Mouse (Mus musculus) kidney, postnatal 4 days (tissue): Measurements from ENCODE around the gene Aff3.

Experiments used
- DNase-seq, 2 experiments: peaks; one replicate each; pipeline ENCODE4 v3.0.0; 2021; ENCODE audit warnings: mixed read lengths in 2 of 2

The Aff3 gene

DNA sequence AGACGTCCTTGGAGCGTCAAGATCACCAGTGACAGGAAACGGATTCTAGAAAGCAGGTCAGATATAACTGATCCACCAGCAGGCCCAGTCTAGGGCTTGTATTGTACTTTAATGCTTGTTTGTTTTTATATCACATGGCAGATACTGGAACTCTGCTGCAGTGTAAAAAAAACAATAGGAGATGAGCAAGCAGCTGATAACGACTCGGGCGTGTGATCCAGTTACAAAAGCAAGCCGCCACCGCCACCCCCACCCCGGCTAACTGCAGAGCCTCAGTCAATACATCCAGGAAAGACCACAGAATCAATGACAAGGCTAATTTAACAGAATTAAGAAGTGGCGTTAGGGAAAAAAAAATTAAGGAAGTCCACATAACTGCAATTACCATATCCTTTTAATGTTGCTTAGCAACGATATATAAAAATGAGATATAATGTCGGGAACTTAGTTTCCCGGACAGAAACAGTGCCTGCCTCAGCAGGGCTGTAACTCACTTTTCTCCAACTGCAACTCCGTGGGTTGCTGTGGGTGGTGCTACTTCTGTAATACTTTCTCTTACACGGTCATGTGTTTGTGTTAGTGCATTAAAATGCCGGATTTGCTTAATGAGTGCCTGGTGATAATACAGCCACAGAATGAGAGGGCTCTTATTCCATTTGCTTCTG, 280.2 kb downstream of the Aff3 start:
- no peak for DNase-seq

GRCm38 (mm10) chr1:38384010-38384409, 280.7 kb downstream of the Aff3 start:
- no peak for DNase-seq

- DNase-seq: no peak
Observed at GRCm38 (mm10) chr1:38382683-38383082, 282.1 kb downstream of the Aff3 start.

- DNase-seq: no peak
Observed at GRCm38 (mm10) chr1:38377930-38378329, 286.8 kb downstream of the Aff3 start.

DNA sequence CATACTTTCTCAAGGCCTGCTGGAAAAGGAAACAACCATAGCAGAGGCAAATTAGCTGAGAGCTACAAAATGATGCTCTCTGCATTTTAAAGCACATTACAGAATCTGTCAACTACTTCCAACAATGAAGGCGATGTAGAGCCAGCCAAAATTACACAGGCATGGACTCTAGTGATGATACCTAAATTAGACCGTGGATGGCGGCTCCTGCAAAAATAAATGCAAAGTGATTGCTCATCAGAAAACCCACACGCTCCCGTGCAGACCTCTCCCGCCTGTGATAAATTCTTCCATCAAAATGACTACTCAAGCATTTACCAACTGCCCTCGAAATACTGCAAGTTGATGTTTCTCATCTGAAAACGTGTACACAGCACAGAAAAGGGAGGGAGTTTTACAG, 295.6 kb downstream of the Aff3 start:
- no peak for DNase-seq

- no peak for DNase-seq
Observed at GRCm38 (mm10) chr1:38368081-38368689, 296.6 kb downstream of the Aff3 start.

DNA sequence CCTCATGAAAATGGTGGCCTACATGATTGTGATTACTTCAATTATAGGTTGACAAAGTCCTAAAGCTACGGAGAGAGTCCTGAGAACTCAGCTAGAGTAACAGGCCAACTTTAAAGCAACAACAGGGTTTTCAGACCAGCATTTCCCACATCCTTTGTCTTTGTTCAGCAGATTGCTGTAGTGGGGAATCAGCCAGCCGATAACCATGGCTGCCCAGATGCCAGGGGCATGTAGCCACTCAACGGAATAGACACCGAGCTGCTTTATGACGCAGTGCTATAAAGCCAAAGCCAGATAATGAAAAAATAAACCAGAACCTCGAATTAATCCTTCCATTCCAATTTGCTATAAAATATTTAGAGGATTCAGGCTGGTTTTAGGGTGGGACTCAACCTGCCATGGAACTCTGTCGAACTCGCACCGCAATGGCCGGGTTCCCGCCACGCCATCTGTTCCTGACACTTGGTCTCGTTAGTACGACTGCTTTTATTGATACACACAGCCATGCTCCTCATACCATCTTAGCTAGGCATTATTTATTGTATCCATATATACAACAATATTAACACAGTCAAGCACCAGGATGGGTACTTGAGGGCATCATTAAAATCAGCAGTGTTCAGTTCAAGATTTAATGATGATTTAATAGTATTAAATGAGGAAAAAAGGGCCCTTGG, 297.2 kb downstream of the Aff3 start:
- DNase-seq: no peak

- DNase-seq: no peak
Observed at GRCm38 (mm10) chr1:38363856-38364255, 300.9 kb downstream of the Aff3 start.

DNA sequence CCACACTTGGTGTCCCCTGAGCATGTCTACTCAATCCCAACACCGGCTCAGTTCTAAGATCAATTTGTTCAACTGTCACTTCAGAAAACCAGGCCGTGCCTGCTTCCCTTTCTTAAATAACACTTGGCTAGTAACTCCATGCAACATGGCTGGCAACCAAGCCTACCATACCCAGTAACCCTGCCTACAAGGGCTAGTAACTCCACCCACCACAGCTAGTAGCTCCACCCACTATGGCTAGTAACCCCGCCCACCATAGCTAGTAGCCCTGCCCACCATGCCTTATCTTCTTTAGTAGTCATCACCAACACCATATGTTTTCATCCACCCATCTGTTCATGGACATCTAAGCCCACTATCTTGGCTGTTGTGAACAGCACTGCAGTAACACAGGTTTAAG, 302.5 kb downstream of the Aff3 start:
- DNase-seq: no peak

GRCm38 (mm10) chr1:38358797-38359349, 305.9 kb downstream of the Aff3 start:
- peak; percentile 18 to 47 for DNase-seq

GRCm38 (mm10) chr1:38357933-38358796, 306.6 kb downstream of the Aff3 start:
- DNase-seq: peak; percentile 47 to 50

- DNase-seq: no peak
Observed at GRCm38 (mm10) chr1:38354585-38354984, 310.2 kb downstream of the Aff3 start.

- no peak for DNase-seq
Observed at GRCm38 (mm10) chr1:38347346-38347745, 317.4 kb downstream of the Aff3 start.

- DNase-seq: no peak
Observed at GRCm38 (mm10) chr1:38334206-38334605, 330.5 kb downstream of the Aff3 start.

GRCm38 (mm10) chr1:38332919-38333318, 331.8 kb downstream of the Aff3 start:
- no peak for DNase-seq

GRCm38 (mm10) chr1:38324206-38324605, 340.5 kb downstream of the Aff3 start:
- DNase-seq: no peak

DNA sequence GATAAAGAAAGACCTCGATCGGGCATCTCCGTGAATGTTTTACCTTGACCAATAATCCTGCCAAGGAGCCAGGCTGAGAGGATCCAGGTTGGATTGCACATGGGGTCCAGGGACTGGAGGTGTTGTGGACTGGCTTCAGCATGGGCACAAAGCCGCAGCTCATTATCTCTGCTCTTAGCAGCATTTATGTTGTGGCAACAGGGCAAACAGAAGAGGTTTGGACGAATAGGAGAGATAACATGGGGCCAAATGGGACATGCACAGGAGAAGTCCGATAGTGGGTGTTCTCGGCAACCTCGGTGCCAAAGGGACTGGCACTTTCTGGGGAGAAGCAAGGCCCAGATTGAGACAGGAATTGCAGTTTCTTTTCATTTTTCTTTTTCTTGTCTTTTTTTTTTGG, 342.9 kb downstream of the Aff3 start:
- no peak for DNase-seq

DNA sequence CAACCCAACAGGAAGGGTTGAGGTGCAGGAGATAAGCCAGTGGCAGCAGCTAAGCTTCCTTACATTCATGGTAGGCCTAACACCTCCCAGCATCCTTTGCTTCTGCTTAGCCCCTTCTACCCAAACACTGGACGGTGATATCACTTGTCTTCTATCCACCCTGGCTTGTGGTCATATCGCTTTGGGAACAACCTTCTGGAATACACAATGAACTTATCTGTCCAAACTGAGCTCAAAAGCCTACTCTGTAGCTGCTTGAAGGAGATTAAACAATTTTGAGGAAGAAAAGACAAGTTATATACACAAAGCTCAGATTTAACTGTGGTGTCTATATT, 343.8 kb downstream of the Aff3 start:
- no peak for DNase-seq

GRCm38 (mm10) chr1:38320126-38320970, 344.4 kb downstream of the Aff3 start:
- DNase-seq: no peak

GRCm38 (mm10) chr1:38318614-38319013, 346.1 kb downstream of the Aff3 start:
- DNase-seq: no peak

DNA sequence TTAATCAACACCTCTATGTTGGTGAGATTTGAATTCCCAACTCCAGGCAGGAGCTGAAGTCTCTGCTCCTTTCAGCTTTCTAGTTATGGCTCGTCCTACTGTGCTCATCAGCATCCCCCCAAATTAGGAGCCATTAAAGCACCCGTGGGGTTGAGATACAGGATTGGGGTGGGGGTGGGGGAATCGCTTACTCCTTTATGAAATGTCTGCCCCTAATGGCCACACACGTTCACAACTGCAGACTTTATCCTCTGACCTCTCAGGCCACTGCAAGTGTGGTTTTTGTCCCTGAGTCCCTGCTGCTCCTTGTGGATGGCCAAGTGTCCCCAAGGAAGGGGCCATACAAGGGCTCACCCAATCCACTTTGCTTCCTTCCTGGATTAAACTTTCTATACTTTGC, 348.8 kb downstream of the Aff3 start:
- no peak for DNase-seq

DNA sequence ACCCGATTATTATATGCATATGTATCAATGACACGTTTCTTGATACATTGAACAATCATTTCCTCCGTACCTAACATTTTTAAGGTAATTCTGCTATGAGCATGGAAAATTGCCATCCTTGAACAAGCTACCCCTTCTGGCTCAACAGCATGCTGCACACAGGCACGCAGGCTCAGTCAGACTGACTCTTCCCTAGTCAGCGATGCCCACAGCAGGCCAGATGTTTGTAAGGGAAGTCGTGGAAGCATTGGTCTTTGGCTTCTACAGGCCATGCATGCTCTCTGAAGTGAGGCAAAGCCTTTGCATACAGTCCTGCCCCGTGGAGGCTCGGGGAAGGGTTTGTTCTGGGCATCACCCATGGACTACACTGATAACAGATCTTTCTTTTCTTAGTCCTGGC, 354.3 kb downstream of the Aff3 start:
- no peak for DNase-seq
